Mouse (Mus musculus): ENCODE results near the gene Fam178b. TPM values are rescaled to one million over a fixed set of nuclear protein-coding genes. Genes with fewer than 3 reads are reported as not detected.

Gene Fam178b
- polyA plus RNA-seq, 1 experiment = 0.22 TPM

DNA sequence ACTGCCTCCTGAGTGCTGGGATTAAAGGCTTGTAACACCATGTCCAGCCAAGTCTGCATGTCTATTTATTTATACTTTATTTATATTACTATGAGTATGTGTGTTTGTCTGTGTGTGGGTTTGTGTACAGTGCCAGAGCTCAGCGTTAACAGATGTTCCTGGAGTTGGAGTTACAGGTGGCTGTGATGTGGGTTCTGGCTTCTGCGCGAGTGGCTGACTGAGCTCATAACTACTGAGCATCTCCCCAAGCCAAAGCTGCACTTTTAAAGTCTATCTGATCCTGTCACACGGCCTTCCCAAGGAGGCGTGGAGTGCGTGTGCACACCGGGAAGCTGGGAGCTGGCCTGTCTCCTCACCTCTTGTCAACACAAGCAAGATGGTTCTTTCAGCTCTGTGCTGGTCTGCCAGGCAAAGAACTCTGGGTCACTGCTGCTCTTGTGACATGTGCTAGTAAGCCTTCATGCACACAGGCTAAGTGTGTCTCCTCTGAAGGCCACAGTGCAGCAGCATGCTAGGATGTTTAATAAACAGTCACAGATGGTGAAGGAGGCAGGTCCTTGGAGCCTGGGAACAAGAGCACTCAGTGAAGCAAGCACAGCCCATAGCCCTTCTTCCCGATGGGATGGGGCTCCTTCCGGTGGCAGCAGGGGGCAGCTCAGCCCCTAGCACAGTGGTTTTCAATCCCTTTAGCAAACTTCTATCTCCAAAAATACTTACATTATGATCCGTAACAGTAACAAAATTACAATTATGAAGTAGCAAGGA lies 87.6 kb downstream of the Fam178b start:
- TF ChIP-seq CTCF (IDR thresholded peaks at IDR 0.05; ENCODE audit: borderline replicate concordance, extremely low read depth, insufficient read depth, insufficient read length) = no peak
- TF ChIP-seq POLR2A (IDR thresholded peaks at IDR 0.05; ENCODE audit: borderline replicate concordance, extremely low read depth, insufficient read depth, insufficient read length, poor library complexity, severe bottlenecking) = no peak
- DNase-seq (ENCODE audit: low read depth) = peak; percentile 47

DNA sequence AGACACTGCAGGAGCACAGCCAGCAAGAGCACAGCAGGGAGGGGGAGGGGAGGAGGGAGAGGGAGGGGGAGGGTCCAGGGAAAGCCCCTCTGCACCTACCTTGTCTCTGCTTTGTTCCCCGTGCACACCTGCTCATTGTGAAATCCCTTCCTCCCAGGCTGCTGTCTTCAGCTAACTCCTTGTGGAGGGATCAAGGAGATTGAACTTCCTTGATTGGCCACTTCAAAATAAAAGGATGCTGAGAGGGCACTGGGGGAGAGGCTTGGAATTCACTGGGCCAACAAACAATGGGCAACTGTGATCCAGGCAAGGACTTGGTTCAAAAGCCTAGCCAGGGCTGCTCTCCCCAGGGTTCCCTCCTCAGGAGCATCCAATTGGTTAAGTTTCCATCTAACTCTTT lies 89.9 kb downstream of the Fam178b start:
- no peak for DNase-seq (ENCODE audit: low read depth)
- TF ChIP-seq POLR2A (IDR thresholded peaks at IDR 0.05; ENCODE audit: borderline replicate concordance, extremely low read depth, insufficient read depth, insufficient read length, poor library complexity, severe bottlenecking) = no peak
- TF ChIP-seq CTCF (IDR thresholded peaks at IDR 0.05; ENCODE audit: borderline replicate concordance, extremely low read depth, insufficient read depth, insufficient read length) = no peak

DNA sequence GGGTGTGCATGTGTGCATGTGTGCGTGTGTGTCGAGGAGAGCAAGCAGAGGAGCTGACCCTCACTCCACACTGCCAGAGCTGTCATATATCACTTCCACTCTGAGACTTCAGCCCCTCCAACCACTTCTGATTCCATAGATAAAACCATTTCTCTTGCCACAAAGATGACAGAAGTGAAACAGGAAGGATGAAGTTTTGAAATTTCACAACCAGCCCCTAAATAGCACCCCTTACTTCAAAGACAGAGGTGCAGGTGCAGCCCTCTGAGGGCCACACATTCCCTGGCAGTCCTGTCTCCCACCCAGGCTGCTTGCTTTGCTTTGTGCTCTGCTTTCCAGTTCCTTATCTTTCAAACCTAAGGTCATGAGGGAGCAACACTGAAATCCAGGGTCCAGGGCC lies 91.6 kb downstream of the Fam178b start:
- TF ChIP-seq POLR2A (IDR thresholded peaks at IDR 0.05; ENCODE audit: borderline replicate concordance, extremely low read depth, insufficient read depth, insufficient read length, poor library complexity, severe bottlenecking) = no peak
- TF ChIP-seq CTCF (IDR thresholded peaks at IDR 0.05; ENCODE audit: borderline replicate concordance, extremely low read depth, insufficient read depth, insufficient read length) = no peak
- no peak for DNase-seq (ENCODE audit: low read depth)

DNA sequence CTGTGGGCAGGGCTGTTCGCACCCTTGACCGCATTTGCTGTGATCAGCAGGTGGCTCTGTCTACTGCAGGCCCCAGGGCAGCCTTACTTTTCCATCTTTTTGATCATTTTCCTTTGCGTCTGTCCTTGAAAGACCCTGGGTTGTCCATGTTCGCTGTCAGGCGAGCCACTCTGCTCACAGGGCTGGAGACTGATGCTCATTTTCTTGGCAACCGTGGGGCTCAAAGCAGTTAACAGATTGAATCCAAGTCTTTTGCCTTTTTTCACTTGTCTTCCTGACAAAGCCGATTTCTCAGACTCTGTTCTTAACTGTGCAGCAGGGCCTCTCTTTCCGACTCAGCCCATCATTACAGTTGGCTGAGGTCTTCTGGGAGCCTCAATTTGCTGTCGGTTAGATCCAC lies 92.3 kb downstream of the Fam178b start:
- no peak for TF ChIP-seq CTCF (IDR thresholded peaks at IDR 0.05; ENCODE audit: borderline replicate concordance, extremely low read depth, insufficient read depth, insufficient read length)
- DNase-seq (ENCODE audit: low read depth) = peak; percentile 19

DNA sequence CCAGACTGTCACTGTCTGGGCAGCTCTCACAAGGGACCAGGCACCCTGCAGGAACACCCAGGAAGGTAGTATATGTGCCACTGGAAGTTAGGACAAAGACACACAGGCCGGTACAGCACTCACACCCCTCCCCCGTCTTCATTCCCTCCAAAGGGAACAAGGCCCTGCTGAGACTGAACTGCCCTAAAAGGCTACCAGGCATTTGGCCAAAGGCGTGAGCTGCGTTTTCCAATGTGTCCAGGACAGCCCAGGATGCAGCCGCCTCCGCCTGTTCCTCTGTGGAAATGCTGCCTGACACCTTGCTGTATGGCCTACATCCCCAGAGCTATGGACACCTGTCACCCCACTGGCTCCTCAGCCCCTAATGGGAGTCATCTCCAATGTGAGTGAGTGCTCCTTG lies 93.5 kb downstream of the Fam178b start:
- no peak for TF ChIP-seq CTCF (IDR thresholded peaks at IDR 0.05; ENCODE audit: borderline replicate concordance, extremely low read depth, insufficient read depth, insufficient read length)
- TF ChIP-seq POLR2A (IDR thresholded peaks at IDR 0.05; ENCODE audit: borderline replicate concordance, extremely low read depth, insufficient read depth, insufficient read length, poor library complexity, severe bottlenecking) = no peak
- DNase-seq (ENCODE audit: low read depth) = peak; percentile 55

DNA sequence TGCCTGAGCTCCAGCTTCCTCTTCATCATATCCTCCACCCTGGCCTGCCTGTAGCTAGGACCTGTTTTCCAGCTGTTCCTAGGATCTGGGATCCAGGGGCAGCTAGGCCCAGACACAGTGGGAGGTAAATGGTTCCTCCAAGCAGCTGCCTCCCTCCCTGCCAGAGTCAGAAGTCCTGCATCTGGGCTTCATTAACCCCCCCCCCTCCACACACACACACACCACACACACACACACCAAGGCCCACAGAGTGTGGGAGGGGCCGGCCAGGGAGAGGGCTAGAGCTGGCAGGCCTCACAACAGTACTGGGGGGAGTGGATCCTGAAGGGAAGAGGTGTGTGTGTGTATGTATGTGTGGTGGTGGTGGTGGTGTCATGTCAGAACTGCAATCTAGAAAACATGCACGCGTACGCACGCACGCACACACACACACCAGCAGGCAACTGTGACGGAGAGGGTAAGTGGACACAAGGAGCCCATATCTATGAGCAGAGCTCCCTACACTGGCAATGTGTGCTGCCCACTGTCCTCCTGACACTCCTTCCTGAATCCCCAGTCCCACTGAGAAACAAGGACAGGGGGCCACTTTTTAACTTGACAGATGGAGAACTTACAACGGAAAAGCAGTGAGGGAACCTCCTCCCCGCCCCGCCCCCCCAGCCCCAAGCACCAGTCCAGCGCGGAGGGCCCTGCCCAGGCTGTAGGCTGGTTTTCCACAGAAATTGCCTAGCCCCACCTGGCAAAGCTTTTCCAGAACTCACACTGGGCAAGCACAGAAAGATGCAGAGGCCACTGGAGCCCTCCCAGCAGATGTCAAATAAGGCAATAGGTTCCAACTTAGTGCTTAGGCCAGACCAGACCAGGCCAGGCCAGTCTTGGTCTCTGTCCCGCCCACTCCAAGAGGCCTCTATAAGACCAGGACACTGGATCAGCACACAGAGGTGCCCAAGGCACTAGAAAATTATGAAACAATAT lies 94.2 kb downstream of the Fam178b start:
- DNase-seq (ENCODE audit: low read depth) = peak; percentile 32

DNA sequence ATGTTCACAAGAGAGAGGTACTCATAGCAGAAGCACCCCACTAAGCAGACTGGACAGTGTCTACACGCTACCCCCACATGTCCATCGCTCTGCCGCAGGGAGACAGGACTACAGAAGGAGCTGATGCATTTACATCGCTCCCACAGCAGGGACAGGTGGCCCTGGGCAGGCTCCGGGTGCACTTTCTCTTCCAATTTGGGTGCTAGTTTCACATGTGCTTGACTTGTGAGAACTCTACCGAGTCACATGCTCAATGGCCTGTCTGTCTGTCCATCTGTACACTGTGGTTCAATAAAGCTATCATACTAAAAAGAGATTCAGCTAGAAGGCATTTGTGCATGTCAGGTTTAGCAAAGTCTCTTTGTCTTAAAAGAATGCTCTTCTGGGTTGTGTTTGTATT lies 95.1 kb downstream of the Fam178b start:
- no peak for TF ChIP-seq POLR2A (IDR thresholded peaks at IDR 0.05; ENCODE audit: borderline replicate concordance, extremely low read depth, insufficient read depth, insufficient read length, poor library complexity, severe bottlenecking)
- TF ChIP-seq CTCF (IDR thresholded peaks at IDR 0.05; ENCODE audit: borderline replicate concordance, extremely low read depth, insufficient read depth, insufficient read length) = no peak
- DNase-seq (ENCODE audit: low read depth) = no peak

More for the DNA sequence above, 94.2 kb downstream of the Fam178b start:
- no peak for TF ChIP-seq POLR2A (IDR thresholded peaks at IDR 0.05; ENCODE audit: borderline replicate concordance, extremely low read depth, insufficient read depth, insufficient read length, poor library complexity, severe bottlenecking)
- TF ChIP-seq CTCF (IDR thresholded peaks at IDR 0.05; ENCODE audit: borderline replicate concordance, extremely low read depth, insufficient read depth, insufficient read length) = no peak

DNA sequence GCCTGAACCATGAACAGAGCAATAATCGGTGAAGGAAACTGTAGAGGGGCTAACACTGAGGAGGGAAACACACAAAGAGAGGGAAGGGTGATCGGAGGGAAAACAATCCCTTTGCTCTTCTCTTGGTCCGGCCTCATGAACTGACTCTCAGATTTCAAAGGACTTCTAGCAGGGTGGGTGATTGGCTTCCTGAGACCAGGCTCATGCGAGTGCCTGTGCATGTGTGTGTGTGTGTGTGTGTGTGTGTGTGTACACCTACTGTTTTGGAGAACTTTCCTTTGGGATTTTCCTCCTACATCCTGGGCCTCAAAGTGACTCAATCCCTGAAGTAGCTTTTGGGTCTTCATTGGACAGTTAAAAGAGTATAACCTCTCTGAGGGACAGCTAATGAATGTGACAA lies 96.7 kb downstream of the Fam178b start:
- TF ChIP-seq POLR2A (IDR thresholded peaks at IDR 0.05; ENCODE audit: borderline replicate concordance, extremely low read depth, insufficient read depth, insufficient read length, poor library complexity, severe bottlenecking) = no peak
- TF ChIP-seq CTCF (IDR thresholded peaks at IDR 0.05; ENCODE audit: borderline replicate concordance, extremely low read depth, insufficient read depth, insufficient read length) = no peak
- DNase-seq (ENCODE audit: low read depth) = no peak

DNA sequence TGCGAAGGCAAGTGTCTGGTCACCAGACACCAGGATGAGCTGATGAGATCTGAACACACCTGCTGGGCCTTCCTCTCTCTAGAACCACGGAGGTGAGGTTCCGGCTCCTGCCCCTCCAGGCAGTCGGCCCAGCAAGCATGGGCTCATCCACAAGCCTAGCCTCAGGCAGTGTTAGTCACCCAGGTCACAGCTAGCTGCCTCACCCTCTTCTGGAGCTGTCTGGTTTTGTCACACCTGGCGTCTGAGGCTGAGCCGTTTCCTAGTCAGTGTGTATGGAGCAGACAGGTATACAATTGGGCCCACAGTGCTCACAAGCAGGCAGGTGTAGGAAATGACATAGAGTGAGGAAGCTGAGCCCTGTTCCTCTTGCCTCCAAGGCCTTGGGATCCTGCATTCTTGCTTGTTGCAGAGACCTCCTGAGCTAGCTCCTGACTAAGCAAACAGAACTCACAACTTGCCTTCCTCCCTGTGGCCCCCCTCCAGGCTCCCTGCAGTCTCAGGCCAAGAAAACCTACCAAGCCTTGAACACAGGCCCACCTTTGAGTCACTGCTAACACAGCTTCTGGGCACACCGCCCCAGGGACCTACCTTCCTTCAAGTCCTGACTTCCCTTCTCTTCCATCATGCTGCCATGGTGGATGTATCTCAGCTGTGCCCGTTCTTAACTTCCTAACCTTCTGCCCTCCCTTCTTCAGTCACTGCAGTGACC lies 99.4 kb downstream of the Fam178b start:
- no peak for TF ChIP-seq CTCF (IDR thresholded peaks at IDR 0.05; ENCODE audit: borderline replicate concordance, extremely low read depth, insufficient read depth, insufficient read length)
- TF ChIP-seq POLR2A (IDR thresholded peaks at IDR 0.05; ENCODE audit: borderline replicate concordance, extremely low read depth, insufficient read depth, insufficient read length, poor library complexity, severe bottlenecking) = no peak
- no peak for DNase-seq (ENCODE audit: low read depth)

DNA sequence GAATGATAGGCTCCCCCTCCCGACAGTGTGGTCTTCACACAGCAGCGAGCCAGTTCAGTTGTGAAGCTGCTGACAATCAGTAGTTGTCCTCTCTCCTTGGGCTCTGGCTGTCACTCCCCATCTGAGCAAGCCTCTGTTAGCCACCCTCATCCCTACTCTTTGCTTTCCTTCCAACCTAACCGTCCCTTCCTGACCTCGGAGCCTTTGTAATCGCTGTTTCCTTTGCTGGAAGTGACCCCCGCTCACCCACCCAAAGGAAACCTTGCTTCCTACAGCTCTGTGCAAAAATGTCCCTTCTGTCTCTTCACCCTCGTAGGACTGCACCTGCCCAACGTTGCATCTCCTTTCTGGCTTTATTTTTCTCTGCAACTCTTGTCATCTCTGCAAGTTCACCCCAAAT lies 100.8 kb downstream of the Fam178b start:
- DNase-seq (ENCODE audit: low read depth) = no peak
- TF ChIP-seq CTCF (IDR thresholded peaks at IDR 0.05; ENCODE audit: borderline replicate concordance, extremely low read depth, insufficient read depth, insufficient read length) (no peak), POLR2A (IDR thresholded peaks at IDR 0.05; ENCODE audit: borderline replicate concordance, extremely low read depth, insufficient read depth, insufficient read length, poor library complexity, severe bottlenecking) (no peak)

DNA sequence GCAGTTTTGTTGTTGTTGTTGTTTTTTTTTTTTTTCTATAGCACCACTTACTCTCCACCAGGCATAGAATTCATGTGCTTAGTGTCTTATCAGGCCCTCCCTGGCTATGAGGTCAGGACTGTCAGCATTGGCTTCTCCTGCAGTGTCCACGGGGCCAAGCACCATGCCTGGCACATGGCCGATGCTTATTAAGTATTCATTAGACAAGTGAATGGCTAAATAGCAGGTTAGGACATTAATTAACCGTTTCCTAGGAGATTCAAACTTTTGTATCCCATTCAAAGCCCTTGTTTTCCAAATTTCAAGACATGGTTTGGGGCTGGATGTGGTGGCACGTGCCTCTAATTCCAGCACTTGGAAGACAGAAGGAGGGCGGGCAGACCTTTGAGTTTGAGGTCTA lies 101.7 kb downstream of the Fam178b start:
- DNase-seq (ENCODE audit: low read depth) = peak; percentile 71
- TF ChIP-seq CTCF (IDR thresholded peaks at IDR 0.05; ENCODE audit: borderline replicate concordance, extremely low read depth, insufficient read depth, insufficient read length) = no peak
- TF ChIP-seq POLR2A (IDR thresholded peaks at IDR 0.05; ENCODE audit: borderline replicate concordance, extremely low read depth, insufficient read depth, insufficient read length, poor library complexity, severe bottlenecking) = no peak

Data from brain, embryonic 14.5 days (tissue).